ENCODE assay signal across 15 mouse cellular contexts in genomic region chr14:15746629-15747238, GRCm38 (mm10).
DNase-seq lines count a peak whose midpoint lies in the region; ATAC-seq lines count a peak whose summit lies in the region.
"Had no signal": no experiment of that assay in that cellular context is flagged by ENCODE, and none has a peak within 500 bp of the region (broad histone marks: within the 10 kb centered on the region; RNA-seq: fewer than 3 reads in every experiment).

No protein-coding gene starts in this region.

- H3K4me3 ChIP-seq in liver, embryonic 11.5 days (ENCODE audit: low read depth, low read length), result no peak overlapping the region
- H3K4me3 ChIP-seq in hindbrain, embryonic 16.5 days (ENCODE audit: low read length), result no peak overlapping the region
- H3K4me3 ChIP-seq: erythroblast, embryonic 14.5 days; heart, embryonic 15.5 days; hindbrain, embryonic 15.5 days; limb, embryonic 12.5 days had no signal

- 60% methylated on average over 5 of the region's 5 CpGs for WGBS in liver, embryonic 11.5 days
- 79% methylated on average over 5 of the region's 5 CpGs for WGBS in hindbrain, embryonic 16.5 days

- H3K9me3 ChIP-seq in liver, embryonic 11.5 days (ENCODE audit: control insufficient read depth, low read length), result no peaks in the 10 kb centered on the region
- no peaks in the 10 kb centered on the region for H3K9me3 ChIP-seq in hindbrain, embryonic 16.5 days (ENCODE audit: control insufficient read depth, low read length)
- H3K9me3 ChIP-seq: heart, embryonic 15.5 days; hindbrain, embryonic 15.5 days; limb, embryonic 12.5 days had no signal

- H3K27me3 ChIP-seq in liver, embryonic 11.5 days (replicated peaks; ENCODE audit: control insufficient read depth, insufficient read depth, low read length), result no peaks in the 10 kb centered on the region
- H3K27me3 ChIP-seq in hindbrain, embryonic 16.5 days (replicated peaks; ENCODE audit: control insufficient read depth, insufficient read depth, low read length), result no peaks in the 10 kb centered on the region
- H3K27me3 ChIP-seq: heart, embryonic 15.5 days; hindbrain, embryonic 15.5 days; limb, embryonic 12.5 days had no signal

- no peak overlapping the region for H3K9ac ChIP-seq in liver, embryonic 11.5 days (ENCODE audit: low read depth, low read length)
- H3K9ac ChIP-seq in hindbrain, embryonic 16.5 days (ENCODE audit: low read depth, low read length), result no peak overlapping the region
- H3K9ac ChIP-seq: heart, embryonic 15.5 days; hindbrain, embryonic 15.5 days; limb, embryonic 12.5 days; lung, embryonic 14.5 days had no signal

- H3K27ac ChIP-seq in liver, embryonic 11.5 days (ENCODE audit: low read depth, low read length), result no peak overlapping the region
- H3K27ac ChIP-seq in hindbrain, embryonic 16.5 days (ENCODE audit: low read depth, low read length), result no peak overlapping the region
- H3K27ac ChIP-seq: heart, embryonic 15.5 days; hindbrain, embryonic 15.5 days; kidney, postnatal 0 days; limb, embryonic 12.5 days had no signal

- DNase-seq in cerebellum, adult 11-12 months, result peak; percentile 6
- DNase-seq in cerebellum, adult 11 months, result no peak
- peak; percentile 82 for DNase-seq in thymus, postnatal 0 days (ENCODE audit: low spot score)
- no peak for DNase-seq in adrenal gland, postnatal 10 days
- DNase-seq in liver, embryonic 11.5 days (ENCODE audit: low spot score), result no peak
- DNase-seq: gastrocnemius, postnatal 14 days; lung, embryonic 14.5 days had no signal

- no peak overlapping the region for H3K4me2 ChIP-seq in liver, embryonic 11.5 days
- no peak overlapping the region for H3K4me2 ChIP-seq in hindbrain, embryonic 16.5 days (ENCODE audit: low read length)
- H3K4me2 ChIP-seq: heart, embryonic 15.5 days; hindbrain, embryonic 15.5 days; limb, embryonic 12.5 days; lung, embryonic 14.5 days had no signal

- H3K36me3 ChIP-seq in liver, embryonic 11.5 days (ENCODE audit: control insufficient read depth, insufficient read depth, low read length), result no peaks in the 10 kb centered on the region
- no peaks in the 10 kb centered on the region for H3K36me3 ChIP-seq in hindbrain, embryonic 16.5 days (ENCODE audit: control insufficient read depth, insufficient read depth, low read length)
- H3K36me3 ChIP-seq: heart, embryonic 15.5 days; hindbrain, embryonic 15.5 days; limb, embryonic 12.5 days had no signal

- H3K4me1 ChIP-seq in liver, embryonic 11.5 days (replicated peaks; ENCODE audit: control insufficient read depth, insufficient read depth, low read length), result no peaks in the 10 kb centered on the region
- H3K4me1 ChIP-seq in hindbrain, embryonic 16.5 days (ENCODE audit: control insufficient read depth, insufficient read depth, low read depth, low read length), result no peaks in the 10 kb centered on the region
- H3K4me1 ChIP-seq: heart, embryonic 15.5 days; hindbrain, embryonic 15.5 days; limb, embryonic 12.5 days had no signal

- peak; percentile 99 for ATAC-seq in CD4-positive, CD25-positive, alpha-beta regulatory T cell, adult 4 months
- peak; percentile 95 for ATAC-seq in hematopoietic stem cell, adult 5-6 weeks (replicated peaks in 1 of 2; ENCODE audit: insufficient read depth in 1 of 2, low FRiP score in 2 of 2, low TSS enrichment in 1 of 2, low read depth in 1 of 2, poor library complexity in 2 of 2, severe bottlenecking in 2 of 2)
- no peak for ATAC-seq in liver, embryonic 11.5 days (replicated peaks; ENCODE audit: low FRiP score)
- ATAC-seq in hindbrain, embryonic 16.5 days, result no peak

Comparison
In these comparisons a context has a peak if more than half of its experiments do, and no peak if none do; other contexts are left out.
1. DNase-seq: peak in cerebellum, adult 11-12 months (single experiment) and thymus, postnatal 0 days (single experiment); none in cerebellum, adult 11 months (single experiment), adrenal gland, postnatal 10 days (single experiment) and liver, embryonic 11.5 days (single experiment).
2. ATAC-seq: peak in CD4-positive, CD25-positive, alpha-beta regulatory T cell, adult 4 months (single experiment) and hematopoietic stem cell, adult 5-6 weeks (2 of 2); none in liver, embryonic 11.5 days (single experiment) and hindbrain, embryonic 16.5 days (single experiment).